Mouse (Mus musculus): ENCODE measurements around the gene Immt. TPM values are rescaled to one million over a fixed set of nuclear protein-coding genes. Genes with fewer than 3 reads are reported as not detected.

The Immt gene
- total and polyA plus RNA-seq, 3 experiments, result 133 to 702 (median 158) TPM

DNA sequence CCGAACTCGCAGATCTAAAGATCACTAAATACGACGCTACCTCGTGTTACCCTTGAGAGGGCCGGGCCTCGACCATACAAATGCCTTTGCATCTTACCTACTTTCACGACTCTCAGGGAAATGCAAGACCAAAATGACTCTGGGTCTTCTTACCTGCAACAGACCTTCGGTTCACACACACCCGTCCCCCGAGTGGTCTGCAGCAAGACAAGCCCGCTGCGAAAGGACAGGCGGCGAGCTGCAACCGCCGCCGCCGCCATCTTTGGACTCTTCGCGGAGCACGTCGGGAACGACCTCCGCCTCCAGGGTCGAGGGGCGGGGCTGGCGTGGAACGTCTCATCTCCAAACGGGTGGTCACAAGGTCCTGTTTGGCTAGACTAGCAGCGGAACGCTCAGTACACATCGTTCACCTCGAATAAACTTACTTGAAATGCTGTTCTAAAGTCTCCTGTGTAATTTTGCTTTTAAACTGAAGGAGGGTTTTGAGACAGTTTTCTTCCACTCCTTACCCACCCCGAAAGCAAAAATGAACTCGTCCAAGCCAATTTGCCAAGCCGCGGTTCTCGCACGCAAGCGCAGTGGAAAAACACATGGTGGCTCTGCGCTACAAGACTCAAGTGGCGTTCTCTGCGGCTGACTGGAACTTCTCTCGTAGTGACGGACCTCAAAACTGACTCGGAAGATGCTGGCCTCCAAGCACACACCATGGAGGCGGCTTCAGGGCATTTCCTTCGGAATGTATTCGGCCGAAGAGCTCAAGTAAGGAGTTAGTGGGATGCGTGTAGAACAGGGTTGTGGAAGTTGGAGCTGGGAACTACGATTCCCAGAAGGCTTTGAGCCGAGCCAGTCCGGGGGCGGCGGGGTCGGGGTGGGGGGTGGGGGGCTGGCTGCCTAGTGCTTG lies 77.6 kb downstream of the Immt start, which contains the start of the genes Ptcd3 and Polr1a (continued):
- 0 out of 2 replicates have a peak, but pooled peaks have one; percentile 31 for TF ChIP-seq USF1 (IDR thresholded peaks at IDR 0.05; ENCODE audit: low read depth, low read length)
- no peak for TF ChIP-seq CHD2 (IDR thresholded peaks at IDR 0.05; ENCODE audit: low read length)
- no peak for TF ChIP-seq ELF1 (IDR thresholded peaks at IDR 0.05; ENCODE audit: low read depth, low read length)
- TF ChIP-seq TCF12 (IDR thresholded peaks at IDR 0.05; ENCODE audit: low read depth, low read length), result 0 out of 2 replicates have a peak, but pooled peaks have one; percentile 39
- TF ChIP-seq TBP (IDR thresholded peaks at IDR 0.05; ENCODE audit: low read depth, low read length), result peak; percentile 81
- TF ChIP-seq POLR2AphosphoS5 (IDR thresholded peaks at IDR 0.05; ENCODE audit: borderline replicate concordance, low read depth, low read length), result no peak
- TF ChIP-seq ZMIZ1 (IDR thresholded peaks at IDR 0.05; ENCODE audit: low read depth, low read length), result peak; percentile 76
- TF ChIP-seq KAT2A (conservative IDR thresholded peaks at IDR 0.05; ENCODE audit: low read depth, low read length), result peak; percentile 67
- TF ChIP-seq MXI1 (IDR thresholded peaks at IDR 0.05; ENCODE audit: low read depth, low read length), result peak; percentile 92
- TF ChIP-seq BHLHE40 (IDR thresholded peaks at IDR 0.05; ENCODE audit: borderline replicate concordance, low read depth, low read length), result no peak
- no peak for TF ChIP-seq ZNF384 (IDR thresholded peaks at IDR 0.05; ENCODE audit: low read depth, low read length)
- no peak for TF ChIP-seq GATA1 (IDR thresholded peaks at IDR 0.05; ENCODE audit: low read depth, low read length)
- TF ChIP-seq MAFK (IDR thresholded peaks at IDR 0.05; ENCODE audit: borderline replicate concordance, low read depth, low read length), result no peak
- TF ChIP-seq JUND (IDR thresholded peaks at IDR 0.05; ENCODE audit: low read depth, low read length), result no peak
- peak; percentile 16; the same call in 1 of the 2 replicates for TF ChIP-seq ETS1 (IDR thresholded peaks at IDR 0.05; ENCODE audit: low read depth, low read length)

- Histone ChIP-seq H3K27me3 (ENCODE audit: control insufficient read depth in 1 of 2, insufficient read depth in 2 of 2, low read length in 2 of 2) (no peaks in the 10 kb centered on the region), H3K9me3 (replicated peaks; ENCODE audit: insufficient read depth, low read length) (no peaks in the 10 kb centered on the region), H3K4me3 (ENCODE audit: control insufficient read depth in 1 of 2, insufficient read depth in 1 of 2, low read depth in 2 of 2, low read length in 2 of 2) (peak overlapping the region; percentile 94 to 98), H3K9ac (ENCODE audit: control insufficient read depth, low read depth, low read length, poor library complexity, severe bottlenecking) (peak overlapping the region; percentile 51), H3K79me2 (ENCODE audit: control insufficient read depth, insufficient read depth, low read length, poor library complexity) (peaks cover 44% of the 10 kb centered on the region), H3K4me1 (ENCODE audit: control insufficient read depth in 1 of 2, insufficient read depth in 2 of 2, low read length in 2 of 2) (peaks cover 3% of the 10 kb centered on the region in 2 experiments; a peak in 2 of 4 replicates), H3K27ac (ENCODE audit: control insufficient read depth, low read depth, low read length) (peak overlapping the region; percentile 1; the same call in 1 of the 2 replicates), H3K36me3 (ENCODE audit: control insufficient read depth in 1 of 2, insufficient read depth in 2 of 2, low read length in 2 of 2) (peaks cover 18 to 21% of the 10 kb centered on the region in 2 experiments)
- DNase-seq (ENCODE audit: low read depth, low spot score), result no peak
- TF ChIP-seq GATA1 (IDR thresholded peaks at IDR 0.05; ENCODE audit: low read depth, low read length) (0 out of 2 replicates have a peak, but pooled peaks have one; percentile 7), NELFE (IDR thresholded peaks at IDR 0.05; ENCODE audit: low read depth, low read length) (no peak), RAD21 (IDR thresholded peaks at IDR 0.05; ENCODE audit: low read depth, low read length) (no peak), POLR2AphosphoS2 (IDR thresholded peaks at IDR 0.05; ENCODE audit: low read length) (no peak), CTCF (IDR thresholded peaks at IDR 0.05 in 2 of 3, conservative IDR thresholded peaks at IDR 0.05 in 1 of 3; ENCODE audit: control insufficient read depth in 1 of 3, insufficient read depth in 1 of 3, low read depth in 2 of 3, low read length in 3 of 3, poor library complexity in 1 of 3, severe bottlenecking in 1 of 3) (0 out of 6 replicates have a peak, but pooled peaks of 1 of the 3 experiments have one; percentile 1), MAZ (IDR thresholded peaks at IDR 0.05; ENCODE audit: low read depth, low read length) (no peak)
Measured at GRCm38 (mm10) chr6:71909384-71909783, 78.3 kb downstream of the Immt start.
